Mouse (Mus musculus): Measurements from ENCODE around the gene Arhgef19.

Gene Arhgef19

DNA sequence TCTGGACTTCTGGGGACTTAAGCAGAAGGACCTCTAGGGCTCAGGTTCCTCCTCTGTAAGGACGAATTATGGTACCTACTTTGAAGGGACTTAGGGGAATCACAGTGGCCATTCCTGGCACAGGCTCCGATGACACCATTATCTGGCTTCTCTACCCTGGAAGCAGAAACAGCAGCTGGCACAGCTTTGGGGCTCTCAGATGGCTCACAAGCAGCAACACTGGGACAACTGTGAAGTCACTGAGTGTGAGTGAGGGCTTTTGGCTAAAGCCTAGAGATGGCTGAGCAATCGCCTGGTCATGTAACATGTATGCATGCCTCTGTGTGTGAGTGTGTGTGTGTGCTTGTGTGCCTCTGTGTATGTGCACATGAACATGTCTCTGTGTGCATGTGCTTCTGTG is 2.4 kb upstream of the Arhgef19 start:
- no peak for DNase-seq (ENCODE audit: low spot score)

DNA sequence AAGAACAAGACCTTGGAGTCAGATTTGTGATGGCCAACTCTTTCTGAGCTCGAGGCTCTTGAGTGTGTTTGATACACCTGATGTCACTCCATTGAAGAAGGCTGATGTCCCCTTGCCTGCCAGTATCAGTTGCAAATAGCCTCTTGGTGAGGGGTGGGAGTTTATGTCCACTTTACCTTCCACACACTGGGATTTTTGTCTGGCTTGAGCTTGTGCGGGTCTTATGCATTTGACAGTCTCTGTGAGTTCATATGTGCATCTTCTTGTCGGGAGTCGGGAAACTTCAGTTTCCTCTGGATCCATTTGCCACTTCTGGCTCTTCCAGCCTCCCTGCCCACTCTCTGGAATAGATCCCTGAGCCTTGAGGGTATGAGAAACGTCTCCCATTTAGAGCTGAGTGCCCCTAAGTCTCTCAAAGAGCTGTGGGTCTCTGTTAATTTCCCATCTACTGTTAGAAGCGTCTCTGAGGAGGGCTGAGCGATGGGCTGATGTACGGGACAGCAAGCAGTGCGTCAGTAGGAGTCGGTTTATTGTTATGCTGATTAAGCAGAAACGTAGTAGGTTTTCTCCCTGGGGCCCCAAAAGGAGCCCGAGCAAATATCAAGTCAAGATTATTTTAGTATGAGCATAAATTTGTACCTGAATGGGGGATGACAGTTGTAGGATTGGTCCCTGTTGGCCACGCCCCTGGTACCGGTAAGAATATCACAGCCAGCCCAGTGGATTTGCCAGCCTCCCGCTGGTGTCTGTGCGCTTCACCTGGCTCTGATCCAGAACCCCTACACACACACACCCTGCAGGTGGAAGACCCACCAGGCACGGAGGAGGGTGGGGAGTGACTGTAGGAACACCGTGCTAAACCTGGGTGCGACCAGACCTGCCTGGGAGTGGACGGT is 559 bp upstream of the Arhgef19 start:
- DNase-seq (ENCODE audit: low spot score), result no peak

DNA sequence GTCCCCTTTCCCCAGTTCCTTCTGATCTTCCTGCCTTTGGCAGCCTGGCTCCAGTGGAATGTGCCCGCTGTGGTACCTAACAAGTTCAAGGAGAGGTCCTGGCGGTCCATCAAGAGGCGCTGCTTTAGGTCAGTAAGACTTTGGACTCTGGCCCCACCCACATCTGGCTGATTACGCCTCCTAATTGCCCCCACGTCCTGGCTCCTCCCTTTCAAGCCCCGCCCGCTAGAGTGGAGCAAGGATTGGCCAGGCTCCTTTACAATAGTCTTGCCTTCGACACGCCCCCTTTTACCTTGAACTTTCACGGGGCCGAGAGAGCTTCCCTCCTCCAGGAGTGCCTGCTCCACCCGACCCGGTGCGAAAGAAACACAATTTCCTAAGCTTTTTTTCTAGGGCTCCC is 1.3 kb downstream of the Arhgef19 start:
- peak; percentile 38 for DNase-seq (ENCODE audit: low spot score)

DNA sequence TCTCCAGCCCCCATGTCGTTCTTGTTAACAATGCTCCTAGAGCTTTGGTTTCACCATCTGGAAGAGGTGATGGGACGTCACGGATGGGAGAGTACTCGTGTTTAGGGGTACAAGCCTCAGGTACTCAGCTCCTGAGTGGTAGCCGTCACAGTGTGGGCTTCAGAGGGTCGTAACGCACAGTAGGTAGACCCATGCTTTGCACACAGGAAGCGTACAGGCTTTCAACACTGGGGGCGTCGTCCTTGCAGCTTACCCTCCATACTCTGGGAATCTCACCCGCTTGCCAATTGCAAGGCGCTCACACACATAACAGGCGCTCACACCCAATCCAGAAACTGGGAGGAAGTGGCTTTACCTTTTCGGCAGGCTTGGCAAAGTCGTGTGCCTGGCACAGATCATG is 2.6 kb downstream of the Arhgef19 start:
- no peak for DNase-seq (ENCODE audit: low spot score)

DNA sequence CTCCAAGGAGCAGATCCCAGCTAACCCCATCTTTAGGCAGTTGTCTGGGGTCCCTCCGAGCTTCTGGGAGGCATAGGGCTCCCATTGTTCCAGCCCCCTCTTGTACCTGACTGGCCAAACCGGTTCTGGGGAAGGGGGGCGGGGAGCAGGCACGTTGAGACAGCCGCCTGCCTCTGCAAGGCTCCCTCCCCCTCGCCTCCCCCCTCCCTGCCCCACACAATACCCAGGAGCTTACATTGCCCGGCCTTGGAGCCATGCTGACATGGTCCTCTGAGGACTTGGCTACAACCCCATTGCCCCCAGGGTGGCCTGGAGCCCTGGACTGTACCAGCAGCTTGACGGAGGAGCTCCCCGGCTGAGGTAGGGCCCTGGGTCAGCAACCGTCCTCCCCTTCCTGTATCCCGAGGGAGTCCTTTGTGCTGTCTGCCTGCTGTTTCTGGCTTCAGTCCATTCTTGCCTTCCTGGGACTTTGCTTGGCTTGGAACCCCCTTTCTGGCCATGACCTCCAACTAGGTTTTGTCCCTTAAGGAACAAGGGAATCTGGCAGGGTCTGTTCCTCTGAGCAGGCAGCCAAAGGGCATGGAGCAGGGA is 3.4 kb downstream of the Arhgef19 start:
- DNase-seq (ENCODE audit: low spot score), result no peak

DNA sequence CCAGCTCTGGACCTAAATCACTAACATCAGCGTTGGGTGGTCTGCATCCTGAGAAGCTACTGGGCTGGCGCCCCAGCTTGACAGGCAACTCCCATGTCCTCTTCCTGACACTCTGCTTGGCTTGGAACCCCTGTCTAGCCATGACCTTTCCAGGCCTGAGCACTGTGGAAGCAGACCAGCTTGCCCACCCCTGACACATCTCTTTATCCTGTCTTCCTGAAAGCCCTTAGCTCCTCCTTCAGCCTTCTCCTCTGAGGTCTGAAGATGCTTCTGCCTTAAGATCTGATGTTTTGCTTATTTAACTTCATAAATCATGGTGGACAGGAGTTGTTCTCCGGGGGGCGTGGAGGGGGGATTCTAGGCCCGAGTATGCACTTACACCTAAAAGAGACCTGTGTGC is 4.3 kb downstream of the Arhgef19 start:
- DNase-seq (ENCODE audit: low spot score), result no peak

DNA sequence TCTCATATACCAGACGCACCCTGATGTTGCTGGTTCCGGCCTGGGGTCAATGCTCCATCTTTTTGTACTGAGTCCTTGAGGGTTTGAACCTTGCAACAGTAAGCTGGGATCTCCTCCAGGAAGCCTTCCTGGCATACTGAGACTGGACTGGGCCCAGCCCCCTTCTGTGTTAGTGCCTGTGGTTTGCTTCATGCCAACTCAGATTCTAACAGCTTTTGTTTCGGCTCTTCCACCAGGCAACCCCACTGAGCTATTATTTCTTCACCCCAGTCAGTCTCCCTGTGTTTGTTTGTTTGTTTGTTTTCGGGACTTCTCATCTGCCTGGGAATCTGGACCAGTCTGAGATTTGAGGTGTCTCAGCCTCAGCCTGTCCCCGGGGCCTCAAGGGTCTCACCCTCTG is 5.1 kb downstream of the Arhgef19 start:
- DNase-seq (ENCODE audit: low spot score), result no peak

DNA sequence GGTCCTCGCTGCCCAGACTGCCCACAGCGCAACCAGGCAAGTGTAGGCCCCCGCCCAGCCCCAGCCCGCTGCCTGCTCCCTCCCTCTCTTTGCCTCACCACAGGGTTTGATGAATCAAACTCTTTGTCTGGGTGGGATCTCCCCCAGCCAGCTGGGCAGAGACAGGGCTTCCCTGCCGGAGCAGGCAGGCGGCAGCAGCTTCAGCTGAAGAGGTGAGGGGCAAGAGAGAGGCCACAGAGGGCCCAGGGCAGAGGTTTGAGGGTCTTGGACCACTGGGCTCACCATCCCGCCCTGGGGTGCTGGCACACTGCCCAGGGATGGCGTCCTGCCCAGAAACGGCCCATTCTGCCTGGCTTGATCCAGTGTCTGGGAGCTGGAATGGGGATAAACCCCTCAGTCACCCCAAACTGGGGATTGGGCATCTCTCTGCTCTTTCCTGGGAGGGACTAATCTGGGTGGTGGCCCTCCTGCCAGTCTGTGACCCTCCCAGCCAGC is 5.7 kb downstream of the Arhgef19 start:
- no peak for DNase-seq (ENCODE audit: low spot score)

DNA sequence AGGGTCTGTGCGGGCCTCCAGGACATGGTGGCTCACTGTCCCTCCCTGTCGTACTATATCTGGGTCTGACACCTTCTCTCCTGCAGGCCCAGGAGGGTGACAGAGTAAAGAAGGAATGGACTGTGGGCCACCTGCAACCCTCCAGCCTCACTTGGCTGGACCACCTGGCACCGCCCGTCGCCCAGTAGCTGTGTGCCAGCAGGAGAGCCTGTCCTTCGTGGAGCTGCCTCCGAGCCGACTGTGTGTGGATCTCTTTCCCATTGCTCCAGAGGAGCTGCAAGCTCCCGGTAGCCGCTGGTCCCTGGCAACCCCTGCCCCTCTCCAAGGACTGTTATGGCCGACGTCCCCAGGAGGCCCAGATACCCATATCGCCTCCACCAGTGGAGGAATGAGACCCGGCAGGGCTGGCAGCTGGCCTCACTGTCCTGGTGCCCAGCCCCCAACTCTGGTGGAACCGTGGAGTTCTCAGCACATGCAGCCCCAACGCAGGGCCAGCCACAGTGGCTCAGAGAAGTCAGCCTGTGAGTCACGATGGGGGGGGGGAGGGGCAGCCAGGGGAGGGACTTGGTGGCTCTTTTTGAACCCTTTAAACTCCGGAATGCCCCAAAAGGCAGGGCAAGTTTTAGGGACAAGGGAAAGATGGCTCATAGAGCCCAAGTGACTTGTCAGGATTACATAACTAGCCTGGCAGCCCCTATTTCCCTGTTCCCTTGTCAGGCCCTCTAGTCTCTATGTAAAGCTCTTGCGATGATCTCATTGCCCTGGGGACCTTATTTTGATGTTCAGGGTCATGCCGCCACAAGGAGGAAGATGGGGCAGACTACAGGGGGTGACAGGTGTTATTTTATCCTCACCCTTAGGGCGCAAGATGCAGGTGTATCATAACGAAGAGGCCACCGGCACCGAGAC is 7.0 kb downstream of the Arhgef19 start:
- no peak for DNase-seq (ENCODE audit: low spot score)

DNA sequence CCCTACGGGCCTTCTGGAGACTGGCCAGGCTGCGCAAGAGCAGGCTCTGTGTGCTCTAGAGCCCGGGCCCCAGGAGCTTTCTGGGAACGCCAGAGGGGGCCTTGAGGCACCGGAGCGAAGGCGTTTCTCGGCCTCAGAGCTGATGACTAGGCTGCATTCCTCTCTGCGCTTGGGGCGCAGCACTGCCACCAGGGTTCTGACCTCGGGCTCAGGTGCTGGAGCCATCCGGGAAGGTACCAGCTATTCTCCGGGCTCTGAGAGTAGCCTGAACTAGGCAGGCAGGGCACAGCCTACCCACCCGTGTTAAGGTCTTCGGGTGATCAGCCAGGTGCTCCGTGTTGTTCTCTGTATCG is 7.7 kb downstream of the Arhgef19 start:
- no peak for DNase-seq (ENCODE audit: low spot score)

DNA sequence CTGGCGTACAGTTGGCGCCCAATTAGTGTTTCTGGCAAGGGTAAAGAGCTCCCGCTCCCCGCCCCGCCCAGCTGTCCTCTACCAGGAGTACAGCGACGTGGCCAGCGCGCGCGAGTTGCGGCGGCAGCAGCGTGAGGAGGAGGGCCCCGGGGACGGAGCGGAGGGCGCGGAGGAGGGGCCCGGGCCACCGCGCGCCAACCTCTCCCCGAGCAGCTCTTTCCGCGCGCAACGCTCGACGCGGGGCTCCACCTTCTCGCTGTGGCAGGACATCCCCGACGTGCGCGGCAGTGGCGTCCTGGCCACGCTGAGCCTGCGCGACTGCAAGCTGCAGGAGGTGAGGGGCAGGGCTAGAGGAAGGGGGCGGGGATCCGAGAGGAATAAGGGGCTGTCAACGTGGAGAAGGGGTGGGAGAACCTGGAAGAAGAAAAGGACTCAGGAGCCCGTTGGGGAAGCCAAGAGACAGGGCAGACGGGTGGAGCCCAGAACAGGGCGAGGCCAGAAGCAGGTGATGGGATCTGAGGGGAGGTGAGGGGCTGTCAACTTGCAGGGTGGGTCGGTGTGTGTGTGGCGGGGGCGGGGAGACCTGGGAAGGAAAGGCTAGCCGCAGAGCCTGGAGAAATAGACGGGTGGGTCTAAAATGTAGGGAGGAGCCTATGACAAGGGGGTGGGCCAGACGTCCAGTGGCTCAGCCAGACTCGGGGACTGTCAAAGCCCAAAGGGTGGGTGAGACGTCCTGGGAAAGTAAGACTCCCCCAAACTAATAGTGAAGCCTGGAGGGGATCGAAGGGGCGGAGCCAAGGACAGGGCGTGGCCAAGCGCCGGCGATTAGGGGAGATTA is 8.7 kb downstream of the Arhgef19 start:
- DNase-seq (ENCODE audit: low spot score), result no peak

DNA sequence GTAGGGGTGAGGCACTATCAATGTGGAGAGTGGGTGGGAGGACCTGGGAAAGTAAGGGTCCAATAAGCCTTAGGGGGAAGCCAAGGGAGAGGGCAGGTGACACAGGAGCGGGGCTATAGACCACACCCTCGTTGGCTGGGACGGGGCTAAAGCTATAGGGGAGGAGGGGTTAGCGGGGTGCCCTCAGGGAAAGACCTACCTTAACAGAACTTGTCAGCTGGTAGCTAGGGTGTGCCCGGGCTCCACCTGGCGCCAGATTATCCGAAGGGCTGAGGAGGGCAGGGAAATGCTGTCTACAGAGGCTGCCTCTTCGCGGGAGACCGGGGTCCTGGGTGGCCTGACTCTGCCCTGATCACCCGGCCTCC is 9.3 kb downstream of the Arhgef19 start:
- DNase-seq (ENCODE audit: low spot score), result no peak

DNA sequence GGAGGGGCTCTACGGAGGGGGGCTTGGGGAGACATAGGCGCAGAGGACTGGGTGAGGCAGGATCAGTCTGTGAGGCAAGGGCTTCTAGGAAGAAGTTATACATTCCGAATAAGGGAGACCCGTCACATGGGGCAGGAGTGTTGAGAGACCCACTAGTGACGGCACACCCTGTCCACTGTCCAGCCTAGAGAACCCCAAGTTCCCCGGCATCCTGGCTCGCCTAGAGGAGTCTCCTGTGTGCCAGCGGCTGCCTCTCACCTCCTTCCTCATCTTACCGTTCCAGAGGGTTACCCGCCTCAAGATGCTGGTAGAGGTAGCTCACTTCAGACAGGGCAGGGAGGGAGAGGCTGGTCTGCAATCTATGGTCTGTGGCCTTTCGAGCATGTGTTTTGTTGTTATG is 10.1 kb downstream of the Arhgef19 start:
- no peak for DNase-seq (ENCODE audit: low spot score)

DNA sequence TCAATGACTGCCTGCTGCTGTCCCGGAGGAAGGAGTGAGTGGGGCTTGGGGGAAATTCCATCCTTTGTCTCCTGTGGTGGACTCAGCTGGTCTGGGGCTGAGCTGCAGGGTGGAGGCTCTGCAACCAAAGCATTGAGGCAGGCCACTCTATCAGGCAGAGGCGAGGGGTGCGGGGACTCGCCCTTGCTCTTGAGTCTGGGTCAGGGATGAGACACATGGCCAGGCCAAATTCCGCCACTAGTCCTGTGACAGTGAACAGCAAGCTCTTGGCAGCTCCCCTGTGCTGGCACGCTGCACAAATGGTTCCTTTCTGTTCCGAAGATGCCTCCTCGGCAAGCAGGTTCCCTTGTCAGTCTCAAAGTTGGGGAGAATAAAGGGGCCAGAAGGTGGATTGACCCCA is 11.8 kb downstream of the Arhgef19 start:
- no peak for DNase-seq (ENCODE audit: low spot score)

DNA sequence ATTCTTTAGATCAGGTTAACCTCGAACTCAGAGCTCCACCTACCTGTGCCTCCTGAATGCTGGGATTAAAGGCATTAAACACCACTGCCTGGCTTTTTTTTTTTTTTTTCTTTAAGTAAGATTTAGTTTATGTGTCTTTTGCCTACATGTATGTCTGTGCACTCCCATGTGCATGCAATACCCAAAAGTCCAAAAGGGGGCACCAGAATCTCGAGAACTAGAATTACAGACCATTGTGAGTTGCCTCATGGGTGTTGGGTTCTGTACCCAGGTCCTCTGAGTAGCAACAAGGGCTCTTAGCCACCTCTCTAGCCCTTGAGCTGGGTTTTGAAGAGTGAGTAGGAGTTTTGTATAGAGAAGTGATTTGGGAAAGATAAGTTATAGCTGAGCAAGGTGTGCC is 13.3 kb downstream of the Arhgef19 start:
- no peak for DNase-seq (ENCODE audit: low spot score)

DNA sequence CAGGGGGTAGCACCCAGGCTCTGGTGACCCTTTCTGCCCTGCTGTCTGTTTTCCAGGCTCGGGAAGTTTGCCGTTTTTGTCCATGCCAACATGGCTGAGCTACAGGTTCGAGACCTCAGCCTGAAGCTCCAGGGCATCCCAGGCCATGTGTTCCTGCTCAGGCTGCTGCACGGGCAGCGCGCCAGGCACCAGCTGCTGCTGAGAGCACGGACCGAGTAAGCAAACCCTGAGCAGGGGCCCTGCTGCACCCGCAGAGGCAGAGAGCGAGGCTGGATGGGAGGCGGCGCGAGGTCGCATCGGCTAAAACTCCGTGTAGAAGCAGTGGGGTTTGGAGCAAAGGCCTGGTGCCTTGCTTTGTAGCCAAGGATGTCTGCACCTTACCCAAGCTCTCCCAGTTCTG is 14.9 kb downstream of the Arhgef19 start:
- DNase-seq (ENCODE audit: low spot score), result no peak

DNA sequence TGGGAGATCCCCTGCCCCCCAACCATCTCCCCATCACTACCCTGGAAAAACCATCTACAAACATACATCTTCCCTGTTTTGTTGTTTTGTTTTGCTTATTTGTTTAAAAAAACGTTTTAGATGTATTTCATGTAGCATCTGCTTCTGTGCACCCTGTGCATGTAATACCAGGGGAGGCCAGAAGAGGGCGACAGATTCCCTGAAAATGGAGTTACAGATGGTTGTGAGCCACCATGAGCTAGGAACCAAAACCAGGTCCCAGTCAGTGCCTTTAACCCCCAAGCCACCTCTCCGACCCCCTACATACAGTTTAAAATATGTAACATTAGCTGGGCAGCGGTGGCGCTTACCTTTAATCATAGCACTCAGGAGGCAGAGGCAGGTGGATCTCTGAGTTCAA is 18.1 kb downstream of the Arhgef19 start:
- no peak for DNase-seq (ENCODE audit: low spot score)

DNA sequence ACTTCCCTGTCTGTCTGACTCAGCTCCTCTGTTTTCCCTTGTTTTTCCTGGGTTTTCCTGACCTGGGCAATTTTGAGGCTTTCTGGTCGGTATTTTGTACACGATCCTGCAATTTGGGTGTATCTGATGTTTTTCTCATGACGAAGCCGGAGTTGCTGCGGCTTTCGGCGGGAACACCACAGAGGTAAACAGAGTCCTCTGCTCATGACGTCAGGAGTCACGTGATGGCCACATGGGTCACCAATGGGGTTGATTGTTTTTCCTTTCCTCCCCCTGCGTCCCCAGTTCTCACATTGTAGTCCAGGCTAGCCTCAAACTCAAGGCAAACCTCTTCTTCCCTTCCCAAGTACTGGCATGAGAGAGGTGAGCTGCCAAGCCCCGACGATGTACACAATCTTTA is 20.1 kb downstream of the Arhgef19 start:
- no peak for DNase-seq (ENCODE audit: low spot score)

DNA sequence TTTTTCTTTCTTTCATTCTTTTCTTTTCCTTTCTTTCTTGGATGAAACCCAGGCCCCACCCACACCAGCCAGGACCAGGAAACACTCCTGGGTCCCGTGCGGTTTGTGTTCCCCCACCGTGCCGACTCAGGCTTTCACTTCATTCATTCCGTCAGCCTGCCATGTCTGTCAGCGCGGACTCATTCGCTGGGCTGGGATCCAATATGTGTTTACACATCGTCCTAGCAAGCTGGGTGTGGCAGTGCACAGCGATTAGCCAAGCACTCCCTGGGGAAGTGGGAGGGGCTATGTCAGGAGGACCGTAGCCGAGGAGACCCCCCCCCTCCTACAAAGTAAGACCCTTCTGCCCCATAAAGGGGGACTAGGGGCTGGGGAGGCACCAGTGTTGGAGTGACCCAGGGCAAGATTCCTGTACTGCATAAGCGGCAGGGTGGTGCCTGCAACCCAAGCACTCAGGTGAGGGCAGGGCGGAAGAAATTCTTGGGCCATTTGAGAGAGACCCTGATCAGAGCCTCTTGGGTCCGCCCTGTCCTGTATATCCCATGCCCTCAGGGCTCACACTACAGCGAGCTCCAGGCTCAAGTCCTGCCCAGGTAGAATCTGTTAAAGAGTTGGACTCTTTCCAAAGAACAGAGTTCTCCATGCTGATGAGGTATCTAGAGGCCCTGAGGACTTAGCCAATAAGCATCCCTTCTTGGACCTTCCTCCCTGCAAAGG is 20.9 kb downstream of the Arhgef19 start:
- no peak for DNase-seq (ENCODE audit: low spot score)

DNA sequence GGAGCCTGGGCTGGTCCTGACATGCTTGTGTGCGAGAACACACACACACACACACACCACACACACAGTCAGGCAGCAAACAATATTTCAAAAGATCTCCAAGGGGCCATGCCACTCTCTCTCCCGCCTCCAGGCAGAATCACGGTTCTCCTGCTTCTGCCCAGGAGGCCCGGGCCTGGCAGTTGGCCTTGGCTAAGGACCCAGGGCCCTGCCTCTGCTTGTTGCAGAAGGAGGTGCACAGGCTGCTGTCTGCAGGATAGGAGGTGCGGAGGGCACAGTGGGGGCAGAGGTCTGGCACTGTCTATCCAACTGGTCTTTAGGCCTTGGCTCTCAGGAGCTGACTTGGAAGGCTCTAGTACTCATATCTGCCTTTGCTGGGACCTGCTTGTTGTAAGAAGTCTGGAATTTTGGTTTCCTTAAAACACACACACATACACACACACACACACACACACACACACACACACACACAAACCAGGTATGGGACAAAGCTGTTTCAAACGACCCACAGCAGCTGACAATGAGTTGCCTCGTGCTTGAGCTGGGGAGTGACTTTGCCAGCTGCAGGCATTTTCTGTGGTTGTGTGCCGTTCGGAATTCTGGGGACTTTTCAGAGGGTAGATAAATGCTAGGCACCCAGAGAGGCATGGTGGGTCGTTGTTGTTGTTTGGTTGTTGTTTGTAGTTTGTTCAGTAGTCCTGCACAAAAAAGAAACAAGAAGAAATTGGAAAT is 23.8 kb downstream of the Arhgef19 start:
- DNase-seq (ENCODE audit: low spot score), result no peak

Measured in c-Kit-positive CD71-positive TER-119-positive erythroid progenitor cells, embryonic 14.5 days (primary cell).